Mouse (Mus musculus) left cerebral cortex, postnatal 25 days (tissue): Measurements from ENCODE around the gene Chd5. TPM values are rescaled to one million over a fixed set of nuclear protein-coding genes. Genes with fewer than 3 reads are reported as not detected.

Experiments used
- DNase-seq, 2 experiments: peaks; one replicate each; pipeline ENCODE4 v3.0.0; 2022; ENCODE audit warnings: low spot score in 2 of 2, mixed read lengths in 1 of 2
- intact Hi-C: fragments of 180-260 bp; cut with DNase I; formaldehyde crosslinking; loops from one replicate; pipeline ENCODE4 v1.15.1; 2025
- total RNA-seq, 2 experiments: library from RNA; stranded (reverse); gene quantifications; 2 replicates each; pipeline ENCODE4 v1.2.3; 2021

Gene Chd5
- total RNA-seq, 2 experiments from 2014 or later = 180 to 181 TPM

DNA sequence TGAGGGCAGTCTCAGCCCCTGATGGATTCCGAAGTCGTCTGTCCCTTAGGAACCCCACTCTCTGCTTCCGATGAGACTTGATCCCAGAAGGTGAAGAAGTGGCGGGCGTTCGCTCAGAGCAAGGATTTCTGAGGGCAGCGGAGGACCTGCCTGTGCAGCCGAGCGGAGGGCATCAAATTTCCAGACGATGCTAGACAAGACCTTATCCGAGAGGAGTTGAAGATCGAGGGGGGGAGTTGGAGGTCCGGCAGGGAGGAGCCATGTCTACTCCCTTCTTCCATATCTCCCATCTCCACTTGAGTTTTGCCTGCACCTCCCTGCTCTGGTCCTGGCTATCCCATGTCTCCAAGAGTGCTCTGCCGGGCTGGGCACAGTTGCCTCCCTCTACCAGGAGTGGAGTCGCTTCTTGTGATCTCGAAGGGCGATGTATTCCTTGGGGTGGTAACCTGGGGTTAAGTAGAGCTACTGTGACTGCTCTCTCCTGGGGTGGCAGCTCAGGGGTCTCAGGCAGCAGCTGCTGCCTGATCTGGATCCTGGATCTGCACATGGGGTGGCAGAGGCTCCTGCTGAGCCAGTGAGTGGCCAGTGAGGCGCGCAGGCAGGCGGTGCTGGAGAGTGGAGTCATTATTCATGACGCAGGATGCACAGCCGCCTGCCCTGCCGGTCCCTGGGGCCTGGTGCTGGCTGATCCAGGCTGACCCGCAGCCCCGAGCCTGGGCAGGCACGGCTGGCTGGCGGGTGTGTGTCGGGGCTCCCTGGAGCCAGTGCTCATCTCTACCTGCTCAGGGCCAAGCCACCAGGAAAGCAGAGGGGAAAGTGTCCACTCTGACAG, 80.0 kb downstream of the Chd5 start:
- no peak for DNase-seq
- intact Hi-C loops = no loop called here

- peak in 1 of 2 experiments; percentile 51 for DNase-seq
- intact Hi-C loops = no loop called here
These were observed 85.1 kb downstream of the Chd5 start for GRCm38 (mm10) chr4:152423576-152423975.

- DNase-seq = no peak
- intact Hi-C loops = no loop called here
These were observed 85.9 kb downstream of the Chd5 start for GRCm38 (mm10) chr4:152424341-152424740.

- intact Hi-C loops = no loop called here
- no peak for DNase-seq
These were observed 86.5 kb downstream of the Chd5 start for GRCm38 (mm10) chr4:152424922-152425321.

GRCm38 (mm10) chr4:152428259-152428658, 89.8 kb downstream of the Chd5 start:
- intact Hi-C loops = no loop called here
- peak in 1 of 2 experiments; percentile 66 for DNase-seq

- intact Hi-C loops = no loop called here
These were observed 93.9 kb downstream of the Chd5 start for GRCm38 (mm10) chr4:152432308-152432707.

GRCm38 (mm10) chr4:152434836-152435235, 96.4 kb downstream of the Chd5 start:
- intact Hi-C loops = loop anchor here (2.0 kb wide), 3 partner anchors 56 to 258 kb away; no protein-coding TSS in a partner anchor
- peak; percentile 93 for DNase-seq

More at GRCm38 (mm10) chr4:152432308-152432707, 93.9 kb downstream of the Chd5 start:
- peak; percentile 45 to 57 for DNase-seq

GRCm38 (mm10) chr4:152435255-152435654, 96.8 kb downstream of the Chd5 start:
- DNase-seq = peak; percentile 79 to 81
- intact Hi-C loops = loop anchor here (2.0 kb wide), 3 partner anchors 56 to 258 kb away; no protein-coding TSS in a partner anchor

Other genes with a start within 250 kb of the Chd5 start
- gene Tnfrsf25, start 222.7 kb upstream of the Chd5 start, total RNA-seq = 10 to 100 TPM; 13.5 to 18.0 TPM
- gene Espn, start 186.3 kb upstream of the Chd5 start, total RNA-seq = 1 to 10 TPM in 1 of 2 experiments, under 1 TPM in 1; 0.73 to 1.2 TPM
- gene Hes2, start 179.8 kb upstream of the Chd5 start, total RNA-seq = not detected
- gene Acot7, start 160.5 kb upstream of the Chd5 start, total RNA-seq = 100 to 1,000 TPM; 308 to 337 TPM
- 10 to 100 TPM; 26.8 to 37.1 TPM for gene Gpr153, start 64.4 kb upstream of the Chd5 start, total RNA-seq
- gene Hes3, start 47.0 kb upstream of the Chd5 start, total RNA-seq = under 1 TPM; 0.30 to 0.37 TPM
- gene Icmt, start 41.4 kb upstream of the Chd5 start, total RNA-seq = 10 to 100 TPM; 50.9 to 56.7 TPM
- 10 to 100 TPM in 1 of 2 experiments, 1 to 10 TPM in 1; 8.7 to 11.1 TPM for gene Rnf207, start 19.7 kb upstream of the Chd5 start, total RNA-seq
- gene Rpl22, start 12.9 kb upstream of the Chd5 start, total RNA-seq = 100 to 1,000 TPM; 160 TPM
- 10 to 100 TPM; 18.3 to 21.4 TPM for gene Nphp4, start 138.1 kb downstream of the Chd5 start, total RNA-seq
- 100 to 1,000 TPM; 319 to 332 TPM for gene Kcnab2, start 139.2 kb downstream of the Chd5 start, total RNA-seq